Mouse (Mus musculus): ENCODE data around the gene Zfp641.
A peak's percentile ranks its signal among the peaks of the same experiment; 100 is the strongest.

Gene Zfp641

GRCm38 (mm10) chr15:98295628-98296551 lies at the start of gene Zfp641:
Gene Zfp641 (minus strand): TSS chr15:98296161.
- peak; percentile 64 for DNase-seq (ENCODE audit: low read depth, low spot score)

GRCm38 (mm10) chr15:98340887-98341286 lies 44.9 kb upstream of the Zfp641 start, which contains the start of gene Olfr284:
Gene Olfr284 (minus strand): TSS chr15:98340987.
- no peak for DNase-seq (ENCODE audit: low read depth, low spot score)

GRCm38 (mm10) chr15:98317177-98317724 lies 21.3 kb upstream of the Zfp641 start, which contains the start of gene Olfr285:
Gene Olfr285 (minus strand): TSS chr15:98317353.
- DNase-seq (ENCODE audit: low read depth, low spot score) = no peak

GRCm38 (mm10) chr15:98315703-98316102 lies 19.7 kb upstream of the Zfp641 start:
- no peak for DNase-seq (ENCODE audit: low read depth, low spot score)

- DNase-seq (ENCODE audit: low read depth, low spot score) = no peak
Observed at GRCm38 (mm10) chr15:98293651-98294050, 2.3 kb downstream of the Zfp641 start.

GRCm38 (mm10) chr15:98288566-98288965 lies 7.4 kb downstream of the Zfp641 start:
- peak; percentile 45 for DNase-seq (ENCODE audit: low read depth, low spot score)

GRCm38 (mm10) chr15:98286418-98286817 lies 9.5 kb downstream of the Zfp641 start:
- peak; percentile 70 for DNase-seq (ENCODE audit: low read depth, low spot score)

GRCm38 (mm10) chr15:98257776-98258175 lies 38.2 kb downstream of the Zfp641 start:
- no peak for DNase-seq (ENCODE audit: low read depth, low spot score)

GRCm38 (mm10) chr15:98257193-98257592 lies 38.8 kb downstream of the Zfp641 start, which contains the start of gene H1fnt:
Gene H1fnt (minus strand): TSS chr15:98257293.
- no peak for DNase-seq (ENCODE audit: low read depth, low spot score)

- peak; percentile 49 for DNase-seq (ENCODE audit: low read depth, low spot score)
Observed at GRCm38 (mm10) chr15:98256271-98256670, 39.7 kb downstream of the Zfp641 start.
